Mouse (Mus musculus) ES-E14 (cell line): Measurements from ENCODE around the gene Gnl3l.

Experiments
- HCFC1 ChIP-seq: IDR thresholded peaks from 2 replicates; pipeline ENCODE4 v1.6.1; 2012; ENCODE audit warnings: low read length, inconsistent platforms, borderline replicate concordance; ENCODE audit not compliant: insufficient read depth
- MAFK ChIP-seq: IDR thresholded peaks from 2 replicates; pipeline ENCODE4 v1.6.1; 2014; ENCODE audit warnings: mild to moderate bottlenecking, low read depth, low read length, inconsistent platforms; ENCODE audit not compliant: insufficient read depth
- ZC3H11A ChIP-seq: IDR thresholded peaks from 2 replicates; pipeline ENCODE4 v1.6.1; 2012; ENCODE audit warnings: low read depth, mild to moderate bottlenecking, inconsistent platforms, low read length, borderline replicate concordance
- ZNF384 ChIP-seq: IDR thresholded peaks from 2 replicates; pipeline ENCODE4 v1.6.1; 2012; ENCODE audit warnings: low read depth, low read length, inconsistent platforms

DNA sequence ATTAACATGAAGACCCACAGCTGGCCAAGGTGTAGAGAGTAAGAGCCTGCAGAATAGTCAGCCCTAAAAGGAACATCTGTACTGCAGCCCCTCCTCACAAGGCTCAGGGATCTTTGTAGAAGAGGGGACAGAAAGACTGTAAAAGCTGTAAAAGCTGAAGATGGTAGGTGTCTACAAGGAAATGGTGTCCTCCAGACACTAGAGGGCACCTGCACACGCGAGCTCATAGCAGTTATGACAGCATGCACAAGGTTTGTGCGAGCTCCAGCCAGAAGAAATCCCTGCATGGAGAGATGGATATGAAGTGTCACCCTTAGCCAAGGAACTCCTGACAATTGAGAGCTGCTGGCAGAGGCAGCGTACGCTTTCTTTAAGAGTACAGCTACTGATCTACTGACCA is 56.4 kb downstream of the Gnl3l start:
- TF ChIP-seq ZNF384: no peak
- no peak for TF ChIP-seq ZC3H11A
- no peak for TF ChIP-seq MAFK
- TF ChIP-seq HCFC1: no peak
